14 mouse cellular contexts compared by ENCODE assay signal in the genomic region with DNA sequence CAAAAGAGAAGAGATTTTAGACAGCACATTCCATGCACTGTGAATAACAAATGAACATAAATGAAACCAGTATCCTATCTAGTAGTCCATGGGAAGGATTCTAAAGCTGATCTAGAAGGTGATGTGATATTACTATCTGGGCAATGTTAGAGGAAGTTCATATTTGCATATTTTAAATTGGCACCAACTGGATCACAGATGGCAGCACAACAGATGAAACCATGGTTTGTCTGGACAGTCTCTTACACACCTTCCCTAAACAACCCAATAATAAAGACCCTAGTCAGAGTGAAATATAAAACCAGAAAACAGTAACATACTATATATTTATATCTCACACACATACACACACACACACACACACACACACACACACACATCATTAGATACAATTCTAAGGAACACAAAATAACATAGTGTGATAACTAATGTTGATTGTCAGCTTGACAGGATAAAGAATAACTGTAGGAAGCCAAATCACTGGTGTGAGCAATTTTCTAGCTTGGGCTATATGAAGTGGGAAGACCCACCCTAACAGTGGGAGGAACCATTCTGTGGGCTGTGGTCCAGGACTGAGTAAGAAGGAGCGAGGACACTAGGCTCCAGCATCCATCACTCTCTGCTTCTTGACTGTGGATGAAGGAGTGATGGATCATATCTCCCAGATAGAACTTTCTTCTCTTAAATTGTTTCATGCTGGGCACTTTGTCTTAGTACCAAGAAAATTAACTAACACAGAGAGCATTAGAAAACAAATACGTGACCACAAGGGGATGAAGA.
DNase-seq lines count a peak whose midpoint lies in the region; TF ChIP-seq lines count a peak whose summit lies in the region.
"Had no signal": no experiment of that assay in that cellular context is flagged by ENCODE, and none has a peak within 500 bp of the region (broad histone marks: within the 10 kb centered on the region; RNA-seq: fewer than 3 reads in every experiment).

No protein-coding gene starts in this region.

- TF ChIP-seq CTCF in brain, embryonic 14.5 days (IDR thresholded peaks at IDR 0.05; ENCODE audit: borderline replicate concordance, extremely low read depth, insufficient read depth, insufficient read length) = no peak

- intact Hi-C loops in heart, postnatal 14 days (cut with DNase I) = no loop called here

- peak; percentile 57 to 73 for DNase-seq in cerebellum, postnatal 10 days
- no peak for DNase-seq in cerebellum, postnatal 4 days (ENCODE audit: low spot score in 2 of 2)
- DNase-seq in heart, adult 11 months = peak; percentile 23
- DNase-seq in heart, postnatal 14 days = no peak
- DNase-seq in brain, adult 2 months (ENCODE audit: low read depth, low spot score) = peak; percentile 53
- peak; percentile 31 for DNase-seq in brain, embryonic 14.5 days (ENCODE audit: low read depth)
- DNase-seq in adrenal gland, adult 2 months = no peak
- DNase-seq: adrenal gland, adult 8-10 months; adrenal gland, postnatal 14 days; adrenal gland, postnatal 36 days; cerebellum, adult 11 months; cerebellum, adult 9-11 months; cerebellum, postnatal 36 days; forebrain, postnatal 0 days had no signal

- no peak for TF ChIP-seq POLR2A in brain, embryonic 14.5 days (IDR thresholded peaks at IDR 0.05; ENCODE audit: borderline replicate concordance, extremely low read depth, insufficient read depth, insufficient read length, poor library complexity, severe bottlenecking)

Comparison
In these comparisons a context has a peak if more than half of its experiments do, and no peak if none do; other contexts are left out.
1. DNase-seq: peak in cerebellum, postnatal 10 days (2 of 2), heart, adult 11 months (single experiment), brain, adult 2 months (single experiment) and brain, embryonic 14.5 days (single experiment); none in cerebellum, postnatal 4 days (0 of 2), heart, postnatal 14 days (0 of 2) and adrenal gland, adult 2 months (single experiment).